Mouse (Mus musculus) C3H10T1/2 (cell line): ENCODE results near the gene Dalrd3. TPM values are rescaled to one million over a fixed set of nuclear protein-coding genes. Genes with fewer than 3 reads are reported as not detected.

Experiments
- polyA plus RNA-seq, 2 experiments: library from polyadenylated mRNA; unstranded; fragments of >200 nt; fragmentation: generic; extraction: Trizol; gene quantifications; one replicate each; pipeline ENCODE4 v1.2.1; 2012; ENCODE audit warnings: missing spikeins in 2 of 2

Gene Dalrd3
- 100 to 1,000 TPM; 174 to 202 TPM for polyA plus RNA-seq

GRCm38 (mm10) chr9:108569381-108570206 lies at the start of gene Dalrd3:
TSS of gene Dalrd3 (plus strand) at chr9:108569886.

GRCm38 (mm10) chr9:108560227-108560841 lies 9.4 kb upstream of the Dalrd3 start, which contains the start of gene Impdh2:
TSS of gene Impdh2 (plus strand) at chr9:108560286.

GRCm38 (mm10) chr9:108566815-108567776 lies 2.6 kb upstream of the Dalrd3 start, which contains the start of gene Ndufaf3:
TSS of gene Ndufaf3 (minus strand) at chr9:108567434.

GRCm38 (mm10) chr9:108578545-108579343 lies 9.1 kb downstream of the Dalrd3 start, which contains the start of gene Wdr6:
TSS of gene Wdr6 (minus strand) at chr9:108578739.

GRCm38 (mm10) chr9:108596998-108597764 lies 27.5 kb downstream of the Dalrd3 start, which contains the start of gene P4htm:
TSS of gene P4htm (minus strand) at chr9:108597667.

Other genes with a start within 250 kb of the Dalrd3 start
- gene Gpx1, start 231.0 kb upstream of the Dalrd3 start, polyA plus RNA-seq, result 100 to 1,000 TPM; 786 to 822 TPM
- gene Usp4, start 222.0 kb upstream of the Dalrd3 start, polyA plus RNA-seq, result 10 to 100 TPM; 68.6 to 96.9 TPM
- under 1 TPM; 0.04 to 0.35 TPM for gene 1700102P08Rik, start 177.1 kb upstream of the Dalrd3 start, polyA plus RNA-seq
- gene Ccdc36, start 141.4 kb upstream of the Dalrd3 start, polyA plus RNA-seq, result not detected
- not detected for gene BC048562, start 133.4 kb upstream of the Dalrd3 start, polyA plus RNA-seq
- 10 to 100 TPM; 28.0 to 46.0 TPM for gene Ccdc71, start 109.4 kb upstream of the Dalrd3 start, polyA plus RNA-seq
- 1 to 10 TPM; 1.4 to 9.8 TPM for gene Klhdc8b, start 108.3 kb upstream of the Dalrd3 start, polyA plus RNA-seq
- 100 to 1,000 TPM in 1 of 2 experiments, 1 to 10 TPM in 1; 9.4 to 170 TPM for gene Lamb2, start 90.2 kb upstream of the Dalrd3 start, polyA plus RNA-seq
- gene Usp19, start 79.3 kb upstream of the Dalrd3 start, polyA plus RNA-seq, result 10 to 100 TPM; 21.0 to 70.4 TPM
- gene Qars, start 62.2 kb upstream of the Dalrd3 start, polyA plus RNA-seq, result 100 to 1,000 TPM; 170 to 180 TPM
- gene Qrich1, start 53.1 kb upstream of the Dalrd3 start, polyA plus RNA-seq, result 10 to 100 TPM in 1 of 2 experiments, 1 to 10 TPM in 1; 5.6 to 45.1 TPM
- gene Impdh2, start 9.6 kb upstream of the Dalrd3 start, polyA plus RNA-seq, result 100 to 1,000 TPM; 210 to 374 TPM
- gene Ndufaf3, start 2.5 kb upstream of the Dalrd3 start, polyA plus RNA-seq, result 10 to 100 TPM; 11.3 to 25.8 TPM
- 100 to 1,000 TPM in 1 of 2 experiments, 10 to 100 TPM in 1; 32.7 to 139 TPM for gene Wdr6, start 8.9 kb downstream of the Dalrd3 start, polyA plus RNA-seq
- gene P4htm, start 27.8 kb downstream of the Dalrd3 start, polyA plus RNA-seq, result 1 to 10 TPM in 1 of 2 experiments, under 1 TPM in 1; 0.50 to 3.4 TPM
- 10 to 100 TPM in 1 of 2 experiments, 1 to 10 TPM in 1; 7.1 to 18.8 TPM for gene Arih2, start 79.5 kb downstream of the Dalrd3 start, polyA plus RNA-seq
- 10 to 100 TPM in 1 of 2 experiments, 1 to 10 TPM in 1; 5.9 to 25.6 TPM for gene Slc25a20, start 92.2 kb downstream of the Dalrd3 start, polyA plus RNA-seq
- 1 to 10 TPM; 2.9 to 7.0 TPM for gene Prkar2a, start 119.4 kb downstream of the Dalrd3 start, polyA plus RNA-seq
- gene Ip6k2, start 213.9 kb downstream of the Dalrd3 start, polyA plus RNA-seq, result 10 to 100 TPM; 11.8 to 81.0 TPM
- 1 to 10 TPM; 5.8 to 9.2 TPM for gene Nckipsd, start 238.5 kb downstream of the Dalrd3 start, polyA plus RNA-seq